Mouse (Mus musculus) E14TG2a.4 (cell line): ENCODE results near the gene Gm8113.
"Not testable (repeated sequence)": the region's sequence is repeated elsewhere in the genome, so short reads cannot be mapped to it uniquely, and the experiment has no call there.

Experiments
- CTCF ChIP-seq: conservative IDR thresholded peaks from 2 replicates; pipeline ENCODE4 v1.5.1; 2014; ENCODE audit warnings: low read length
- POU5F1 ChIP-seq: IDR thresholded peaks from 2 replicates; pipeline ENCODE4 v1.6.1; 2014; ENCODE audit warnings: low read length, borderline replicate concordance

DNA sequence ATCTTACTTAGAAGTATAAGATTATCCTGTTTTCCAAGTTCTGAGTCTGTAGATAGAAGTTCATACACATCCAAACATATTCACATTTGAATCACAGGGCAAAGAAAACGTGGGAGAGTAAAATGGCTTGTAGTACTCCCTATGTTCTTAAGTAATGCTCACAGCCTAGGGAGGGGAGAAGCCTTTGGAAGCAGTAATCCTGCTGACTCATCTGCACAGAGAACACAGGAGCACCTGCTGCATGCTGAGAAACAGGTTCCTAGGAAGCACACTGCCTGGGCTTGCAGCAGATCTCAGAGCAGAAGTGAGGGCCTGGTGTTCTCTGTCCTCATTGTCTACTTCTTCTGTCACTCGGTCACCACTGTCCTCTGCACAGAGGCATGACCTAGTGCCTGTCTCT is 29.8 kb upstream of the Gm8113 start:
- TF ChIP-seq CTCF, POU5F1: not testable (repeated sequence)
